Mouse (Mus musculus) stomach, postnatal 0 days (tissue): ENCODE measurements at regions not wholly inside any gene's neighbourhood (a gene's known extent, or its start where the extent isn't known, plus 50 kb on each side); places are given as distances from the start of the nearest gene placed in this dataset.

Experiments used
- ATAC-seq: fragments of 200-750 bp; cut with Nextera tagmentation; 2 replicates; pipeline ENCODE4 v1.8.0; 2017; ENCODE audit not compliant: low FRiP score, low TSS enrichment
- DNase-seq: peaks from one replicate; pipeline ENCODE4 v3.0.0-alpha.2; 2016; ENCODE audit warnings: low spot score
- H3K27ac ChIP-seq: fragments of 300-500 bp; sonication (generic); replicated peaks from 2 replicates; pipeline ENCODE4 v1.5.1; 2014; ENCODE audit warnings: mild to moderate bottlenecking, control low read depth
- H3K27me3 ChIP-seq: fragments of 300-500 bp; sonication (generic); 2 replicates; pipeline ENCODE4 v1.6.1; 2014; ENCODE audit warnings: low read length; ENCODE audit not compliant: control insufficient read depth, insufficient read depth
- H3K36me3 ChIP-seq: fragments of 300-500 bp; sonication (generic); 2 replicates; pipeline ENCODE4 v1.6.1; 2014; ENCODE audit warnings: low read length, mixed read lengths; ENCODE audit not compliant: control insufficient read depth, insufficient read depth
- H3K4me1 ChIP-seq: fragments of 300-500 bp; sonication (generic); replicated peaks from 2 replicates; pipeline ENCODE4 v1.6.1; 2014; ENCODE audit warnings: antibody characterized with exemption; ENCODE audit not compliant: control insufficient read depth, insufficient read depth
- H3K4me2 ChIP-seq: fragments of 300-500 bp; sonication (generic); replicated peaks from 2 replicates; pipeline ENCODE4 v1.6.1; 2014; ENCODE audit warnings: low read depth, mild to moderate bottlenecking, control low read depth, moderate library complexity
- H3K4me3 ChIP-seq: fragments of 300-500 bp; sonication (generic); 2 replicates; pipeline ENCODE4 v1.5.1; 2014; ENCODE audit warnings: low read depth, low read length, control low read depth
- H3K9ac ChIP-seq: fragments of 300-500 bp; sonication (generic); 2 replicates; pipeline ENCODE4 v1.6.1; 2014; ENCODE audit warnings: mild to moderate bottlenecking, low read length, control low read depth, mixed read lengths
- H3K9me3 ChIP-seq: fragments of 300-500 bp; sonication (generic); 2 replicates; pipeline ENCODE4 v1.6.1; 2016; ENCODE audit warnings: low read length; ENCODE audit not compliant: control insufficient read depth
- CTCF ChIP-seq: IDR thresholded peaks from 2 replicates; pipeline ENCODE4 v1.5.1; 2016; ENCODE audit warnings: antibody characterized with exemption, low read depth, mild to moderate bottlenecking, moderate library complexity
- EP300 ChIP-seq: optimal IDR thresholded peaks from 2 replicates; pipeline ENCODE3; 2016; ENCODE audit warnings: antibody characterized with exemption
- WGBS: fragments of 180-500 bp; shearing (Covaris S2); extraction: QIAGEN DNeasy Blood & Tissue Kit; methylation state at CpG from one replicate; pipeline ENCODE4 v1.1.7; 2014; 5-methylcytosine and 5-hydroxymethylcytosine counted together

DNA sequence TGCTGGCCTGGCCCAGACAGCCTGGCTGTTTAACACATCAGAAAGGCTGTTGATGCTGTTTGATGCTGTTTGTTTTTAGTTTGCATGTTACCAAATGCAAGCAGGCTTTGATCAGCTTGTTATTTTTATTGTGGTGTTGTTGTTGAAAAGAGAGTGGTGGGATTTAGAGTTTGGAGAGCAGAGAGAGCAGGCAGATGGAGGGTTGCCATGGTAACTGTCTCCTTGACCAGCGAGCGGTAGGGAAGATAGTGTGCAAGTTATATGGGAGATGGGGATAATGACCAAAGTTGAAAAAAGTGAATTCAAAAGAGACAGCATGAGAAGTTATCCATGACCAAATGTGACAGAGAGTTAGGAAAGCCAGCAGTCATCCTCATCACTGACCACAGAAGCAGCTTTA lies 83.3 kb downstream of the Cmc2 start:
- ATAC-seq, result no peak
- no peak for DNase-seq
- H3K27me3 ChIP-seq, result no peaks in the 10 kb centered on the region

DNA sequence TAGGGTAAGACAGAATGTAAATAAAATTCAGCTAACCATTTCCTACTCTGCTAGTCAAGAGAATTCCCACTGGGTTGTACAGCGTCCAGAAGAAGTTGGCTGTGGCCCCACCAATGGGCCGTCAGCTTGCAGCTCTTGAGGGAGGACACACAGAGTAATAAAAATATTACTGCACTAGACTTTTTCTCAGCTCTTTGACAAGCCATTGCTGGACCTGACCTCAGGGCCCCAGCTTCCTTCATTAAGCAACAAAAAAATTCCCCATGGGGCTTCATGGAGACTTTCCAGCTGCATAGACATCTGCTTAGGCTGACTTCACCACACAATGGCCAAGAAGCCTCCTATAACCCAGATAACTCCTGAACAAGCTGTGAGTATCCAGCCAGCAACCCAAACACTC lies 89.1 kb downstream of the Cmc2 start:
- no peak for DNase-seq
- H3K27me3 ChIP-seq, result no peaks in the 10 kb centered on the region
- 45% methylated on average over 2 of the region's 2 CpGs for WGBS
- H3K36me3 ChIP-seq, result no peaks in the 10 kb centered on the region
- no peaks in the 10 kb centered on the region for H3K4me1 ChIP-seq
- TF ChIP-seq EP300 (no peak), CTCF (no peak)
- no peak overlapping the region for H3K4me3 ChIP-seq
- no peak overlapping the region for H3K9ac ChIP-seq
- H3K27ac ChIP-seq, result no peak overlapping the region
- no peak for ATAC-seq
- H3K4me2 ChIP-seq, result no peak overlapping the region
- H3K9me3 ChIP-seq, result no peaks in the 10 kb centered on the region

More for the DNA sequence above, 83.3 kb downstream of the Cmc2 start:
- no peaks in the 10 kb centered on the region for H3K4me1 ChIP-seq
- WGBS, result 50% methylated on average over 2 of the region's 2 CpGs
- no peaks in the 10 kb centered on the region for H3K9me3 ChIP-seq
- H3K4me3 ChIP-seq, result no peak overlapping the region
- H3K27ac ChIP-seq, result no peak overlapping the region
- no peak overlapping the region for H3K4me2 ChIP-seq
- no peak overlapping the region for H3K9ac ChIP-seq
- no peaks in the 10 kb centered on the region for H3K36me3 ChIP-seq
- TF ChIP-seq CTCF, result no peak
- no peak for TF ChIP-seq EP300

DNA sequence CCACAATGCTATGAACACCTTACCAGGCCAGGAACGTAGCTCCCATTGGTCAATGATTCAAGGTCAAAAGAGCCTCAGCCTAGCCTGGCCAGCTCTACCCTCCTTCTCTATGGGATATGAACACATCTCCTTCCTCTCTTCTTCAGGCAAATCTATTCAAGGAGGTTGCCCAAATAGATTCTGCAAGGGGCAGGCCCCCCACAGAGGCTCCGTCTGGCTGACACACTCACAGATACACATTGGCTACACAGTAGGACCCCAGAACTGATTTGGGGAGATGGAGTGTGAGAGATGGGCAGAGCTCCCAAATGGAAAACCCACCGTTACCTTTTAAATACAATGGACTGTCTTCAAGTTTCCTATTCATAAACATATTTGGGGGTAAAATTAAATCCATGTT lies 91.6 kb downstream of the Cmc2 start:
- ATAC-seq (no peak), DNase-seq (no peak)
- Histone ChIP-seq H3K36me3 (no peaks in the 10 kb centered on the region), H3K9me3 (no peaks in the 10 kb centered on the region), H3K4me2 (no peak overlapping the region), H3K4me1 (no peaks in the 10 kb centered on the region), H3K27me3 (no peaks in the 10 kb centered on the region), H3K9ac (no peak overlapping the region), H3K4me3 (no peak overlapping the region), H3K27ac (no peak overlapping the region)
- TF ChIP-seq EP300 (no peak), CTCF (no peak)
- WGBS, result 90% methylated on average over 3 of the region's 3 CpGs

DNA sequence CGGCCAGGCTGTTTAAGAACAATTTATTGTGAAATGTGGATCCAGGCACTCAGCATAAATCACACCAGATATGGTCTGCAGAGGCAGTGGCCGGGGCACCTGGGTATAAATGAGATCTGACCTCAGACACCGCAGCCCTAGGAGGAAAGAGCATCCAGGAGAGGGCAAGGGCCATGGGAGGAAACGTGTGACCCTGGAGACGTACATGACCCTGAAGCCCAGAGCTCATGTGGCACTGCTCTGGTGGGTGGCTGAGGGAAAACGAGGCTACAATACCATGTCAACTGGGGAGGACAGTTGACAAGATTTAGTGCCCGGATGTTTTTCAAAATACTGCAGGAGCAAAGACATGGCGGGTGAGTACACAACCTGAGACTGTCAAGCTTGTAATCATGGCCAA lies 93.0 kb downstream of the Cmc2 start:
- no peaks in the 10 kb centered on the region for H3K27me3 ChIP-seq
- TF ChIP-seq EP300, result no peak
- no peak for TF ChIP-seq CTCF
- H3K4me3 ChIP-seq, result no peak overlapping the region
- no peak overlapping the region for H3K9ac ChIP-seq
- no peak overlapping the region for H3K4me2 ChIP-seq
- WGBS, result 65% methylated on average over 8 of the region's 8 CpGs
- H3K36me3 ChIP-seq, result no peaks in the 10 kb centered on the region
- no peaks in the 10 kb centered on the region for H3K9me3 ChIP-seq
- no peaks in the 10 kb centered on the region for H3K4me1 ChIP-seq
- ATAC-seq (no peak), DNase-seq (no peak)
- H3K27ac ChIP-seq, result no peak overlapping the region

DNA sequence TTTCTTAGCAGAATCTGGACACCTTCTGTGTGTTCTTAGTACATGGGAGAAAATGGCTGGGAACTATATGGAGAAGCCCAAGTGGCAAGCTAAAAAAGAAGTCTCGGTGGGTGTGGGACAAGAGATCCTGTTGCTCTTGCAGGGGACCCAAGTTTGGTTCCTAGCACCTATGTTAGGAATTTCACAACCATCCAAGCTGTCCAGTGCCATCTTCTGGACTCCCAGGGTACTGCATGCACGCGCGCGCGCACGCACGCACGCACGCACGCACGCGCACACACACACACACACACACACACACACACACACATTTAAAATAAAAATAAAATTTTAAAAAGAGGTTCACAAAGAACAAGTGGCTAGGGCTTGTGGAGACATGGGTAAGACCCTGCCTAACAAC lies 94.1 kb downstream of the Cmc2 start:
- Histone ChIP-seq H3K9me3 (no peaks in the 10 kb centered on the region), H3K27ac (no peak overlapping the region), H3K27me3 (no peaks in the 10 kb centered on the region), H3K36me3 (no peaks in the 10 kb centered on the region), H3K9ac (no peak overlapping the region), H3K4me1 (no peaks in the 10 kb centered on the region), H3K4me2 (no peak overlapping the region), H3K4me3 (no peak overlapping the region)
- 97% methylated on average over 13 of the region's 13 CpGs for WGBS
- DNase-seq (no peak), ATAC-seq (no peak)
- TF ChIP-seq EP300, result no peak
- TF ChIP-seq CTCF, result no peak

DNA sequence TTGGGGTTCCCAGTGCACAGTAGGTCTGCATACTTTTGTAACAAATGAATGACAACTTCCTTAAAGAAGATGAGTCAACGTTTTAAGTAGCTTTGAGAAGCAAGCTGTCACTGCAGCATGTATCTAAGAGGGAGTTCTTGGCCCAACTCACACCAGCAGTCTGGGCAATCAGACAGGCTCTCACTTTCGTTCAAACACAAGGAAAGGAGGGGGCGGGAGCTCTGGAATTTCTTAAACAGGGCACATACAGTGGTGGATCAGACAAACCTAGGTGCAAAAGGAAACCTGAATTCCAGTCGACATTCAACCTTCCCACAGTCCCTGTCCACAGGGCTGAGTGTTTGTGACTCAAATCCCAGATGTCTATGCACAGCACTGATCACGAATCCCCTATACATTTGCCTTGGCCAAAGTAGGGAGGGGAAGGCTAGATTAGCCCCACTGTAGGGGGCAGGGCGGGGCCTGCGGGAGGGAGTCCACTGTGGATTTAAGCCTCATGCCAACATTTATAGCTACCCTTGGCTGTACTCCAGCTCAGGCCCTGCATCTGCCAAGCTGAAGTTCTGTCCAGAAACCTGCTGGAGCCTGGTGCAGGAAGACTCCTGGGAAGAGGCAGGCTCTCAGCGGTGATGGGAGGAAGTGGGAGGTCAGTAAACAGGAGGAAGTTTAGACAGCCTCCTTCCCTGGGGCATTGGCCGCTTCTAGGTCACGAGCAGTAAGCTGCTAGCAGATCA lies 81.5 kb upstream of the Cdyl2 start:
- ATAC-seq (peak; percentile 68), DNase-seq (peak; percentile 57)
- Histone ChIP-seq H3K27me3 (no peaks in the 10 kb centered on the region), H3K27ac (no peak overlapping the region), H3K9ac (no peak overlapping the region), H3K4me2 (peak overlapping the region; percentile 25), H3K9me3 (no peaks in the 10 kb centered on the region), H3K4me3 (no peak overlapping the region), H3K4me1 (0 out of 2 replicates have a peak, but pooled peaks cover 2% of the 10 kb centered on the region), H3K36me3 (no peaks in the 10 kb centered on the region)
- WGBS, result 22% methylated on average over 10 of the region's 10 CpGs
- TF ChIP-seq CTCF (no peak), EP300 (no peak)
